Mouse (Mus musculus): ENCODE measurements around the gene Syngap1. TPM values are rescaled to one million over a fixed set of nuclear protein-coding genes. Genes with fewer than 3 reads are reported as not detected.

Gene Syngap1
- total and polyA plus RNA-seq, 2 experiments from 2014 or later, result 6.1 to 90.3 TPM

DNA sequence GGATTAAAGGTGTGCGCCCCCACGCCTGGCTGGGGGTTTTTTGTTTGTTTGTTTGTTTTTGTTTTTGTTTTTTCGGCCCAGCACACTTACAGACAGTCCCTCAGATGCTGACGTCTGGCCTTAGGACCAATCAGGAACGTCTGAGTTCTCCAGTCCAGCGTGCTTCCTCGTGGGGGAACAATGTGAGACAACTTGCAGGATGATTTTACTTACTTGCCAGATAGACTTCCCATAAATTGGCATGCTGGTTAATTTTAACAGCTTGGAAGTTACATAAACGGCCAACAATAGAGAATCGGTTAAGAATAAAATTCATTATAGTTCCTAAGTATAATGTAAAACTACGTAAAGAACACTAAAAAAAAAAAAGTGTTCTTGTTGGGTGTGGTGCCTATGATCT lies 70.1 kb downstream of the Syngap1 start:
- DNase-seq (ENCODE audit: low spot score) (no peak), ATAC-seq (ENCODE audit: low FRiP score) (no peak)
- 92% methylated on average over 10 of the region's 10 CpGs for whole genome bisulfite sequencing
- Histone ChIP-seq H3K9ac (replicated peaks; ENCODE audit: low read length, poor library complexity, severe bottlenecking) (no peak overlapping the region), H3K9me3 (ENCODE audit: low read length) (no peaks in the 10 kb centered on the region), H3K4me1 (ENCODE audit: insufficient read depth, low read length) (no peaks in the 10 kb centered on the region), H3K27ac (ENCODE audit: low read depth, low read length) (no peak overlapping the region), H3K36me3 (ENCODE audit: insufficient read depth, low read length) (no peaks in the 10 kb centered on the region), H3K4me3 (ENCODE audit: low read depth, low read length) (no peak overlapping the region), H3K27me3 (ENCODE audit: insufficient read depth, low read length) (no peaks in the 10 kb centered on the region), H3K4me2 (ENCODE audit: low read depth, low read length, poor library complexity, severe bottlenecking) (no peak overlapping the region)
- TF ChIP-seq CTCF (IDR thresholded peaks at IDR 0.05), result no peak

- ATAC-seq (ENCODE audit: low FRiP score), result no peak
- Histone ChIP-seq H3K4me2 (ENCODE audit: low read depth, low read length, poor library complexity, severe bottlenecking) (no peak overlapping the region), H3K9me3 (ENCODE audit: low read length) (no peaks in the 10 kb centered on the region), H3K4me1 (ENCODE audit: insufficient read depth, low read length) (no peaks in the 10 kb centered on the region), H3K27ac (ENCODE audit: low read depth, low read length) (no peak overlapping the region), H3K4me3 (ENCODE audit: low read depth, low read length) (no peak overlapping the region), H3K36me3 (ENCODE audit: insufficient read depth, low read length) (no peaks in the 10 kb centered on the region), H3K9ac (replicated peaks; ENCODE audit: low read length, poor library complexity, severe bottlenecking) (no peak overlapping the region), H3K27me3 (ENCODE audit: insufficient read depth, low read length) (no peaks in the 10 kb centered on the region)
- no peak for DNase-seq (ENCODE audit: low spot score)
- TF ChIP-seq CTCF (IDR thresholded peaks at IDR 0.05), result no peak
- 60% methylated on average over 14 of the region's 14 CpGs for WGBS
These were observed 71.1 kb downstream of the Syngap1 start for GRCm38 (mm10) chr17:27011998-27012672.

GRCm38 (mm10) chr17:27012909-27013308 lies 71.9 kb downstream of the Syngap1 start:
- no peak for TF ChIP-seq CTCF (IDR thresholded peaks at IDR 0.05)
- Histone ChIP-seq H3K4me2 (ENCODE audit: low read depth, low read length, poor library complexity, severe bottlenecking) (no peak overlapping the region), H3K4me3 (ENCODE audit: low read depth, low read length) (no peak overlapping the region), H3K27ac (ENCODE audit: low read depth, low read length) (no peak overlapping the region), H3K9ac (replicated peaks; ENCODE audit: low read length, poor library complexity, severe bottlenecking) (no peak overlapping the region), H3K27me3 (ENCODE audit: insufficient read depth, low read length) (no peaks in the 10 kb centered on the region), H3K4me1 (ENCODE audit: insufficient read depth, low read length) (no peaks in the 10 kb centered on the region), H3K36me3 (ENCODE audit: insufficient read depth, low read length) (no peaks in the 10 kb centered on the region), H3K9me3 (ENCODE audit: low read length) (no peaks in the 10 kb centered on the region)
- WGBS, result 43% methylated on average over 6 of the region's 6 CpGs
- no peak for DNase-seq (ENCODE audit: low spot score)
- no peak for ATAC-seq (ENCODE audit: low FRiP score)

DNA sequence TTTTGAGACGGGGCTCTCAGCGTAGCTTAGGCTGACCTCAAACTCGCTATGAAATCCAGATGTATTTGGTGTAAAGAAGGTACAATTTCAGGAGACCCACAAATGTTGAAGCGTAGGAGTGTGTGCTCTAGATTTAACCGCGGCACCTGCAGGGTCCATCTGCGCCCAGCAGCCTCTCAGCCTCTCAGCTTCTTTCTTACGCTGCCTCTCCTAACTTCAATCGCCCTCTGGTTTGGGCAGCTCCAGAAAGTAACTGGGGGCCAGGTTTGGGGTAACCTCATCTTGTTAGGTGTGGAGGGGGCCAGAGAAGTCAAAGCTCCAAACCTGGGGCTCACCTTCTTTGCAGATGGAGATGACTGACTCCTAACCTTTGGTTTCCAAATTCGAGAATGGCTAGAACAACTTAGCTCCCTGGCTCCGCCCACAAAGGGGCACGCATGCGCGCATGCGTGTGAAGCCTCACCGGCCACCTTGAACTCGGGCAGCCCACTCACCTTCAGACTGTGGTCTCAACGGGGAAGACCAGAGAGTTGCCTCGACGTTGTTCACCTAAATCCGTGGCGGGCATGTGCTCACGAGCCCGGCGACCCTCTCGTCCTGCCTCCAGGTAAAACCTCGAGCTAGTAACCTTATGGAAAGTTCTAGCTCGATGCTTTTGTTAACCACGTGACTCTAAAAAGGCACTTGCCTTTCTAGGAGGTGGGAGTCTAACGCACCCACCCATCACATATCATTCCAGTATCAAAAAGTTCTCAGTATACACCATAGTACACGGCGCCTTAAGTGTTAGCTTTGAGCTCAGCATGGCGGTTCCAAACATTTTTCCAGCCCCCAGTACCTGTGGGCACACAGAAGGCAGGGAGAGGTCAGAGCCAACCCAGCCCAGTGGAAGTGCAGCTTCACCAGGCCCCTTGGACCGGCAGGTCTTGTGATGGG lies 76.8 kb downstream of the Syngap1 start:
- no peak for TF ChIP-seq CTCF (IDR thresholded peaks at IDR 0.05)
- Histone ChIP-seq H3K9ac (replicated peaks; ENCODE audit: low read length, poor library complexity, severe bottlenecking) (peak overlapping the region; percentile 67), H3K27me3 (ENCODE audit: insufficient read depth, low read length) (no peaks in the 10 kb centered on the region), H3K9me3 (ENCODE audit: low read length) (no peaks in the 10 kb centered on the region), H3K27ac (ENCODE audit: low read depth, low read length) (peak overlapping the region; percentile 75), H3K4me2 (ENCODE audit: low read depth, low read length, poor library complexity, severe bottlenecking) (peak overlapping the region; percentile 68), H3K4me3 (ENCODE audit: low read depth, low read length) (peak overlapping the region; percentile 37), H3K36me3 (ENCODE audit: insufficient read depth, low read length) (peaks cover 21% of the 10 kb centered on the region), H3K4me1 (ENCODE audit: insufficient read depth, low read length) (peaks cover 3% of the 10 kb centered on the region)
- WGBS, result 6% methylated on average over 34 of the region's 34 CpGs
- ATAC-seq (ENCODE audit: low FRiP score) (peak; percentile 65), DNase-seq (ENCODE audit: low spot score) (peak; percentile 92)

DNA sequence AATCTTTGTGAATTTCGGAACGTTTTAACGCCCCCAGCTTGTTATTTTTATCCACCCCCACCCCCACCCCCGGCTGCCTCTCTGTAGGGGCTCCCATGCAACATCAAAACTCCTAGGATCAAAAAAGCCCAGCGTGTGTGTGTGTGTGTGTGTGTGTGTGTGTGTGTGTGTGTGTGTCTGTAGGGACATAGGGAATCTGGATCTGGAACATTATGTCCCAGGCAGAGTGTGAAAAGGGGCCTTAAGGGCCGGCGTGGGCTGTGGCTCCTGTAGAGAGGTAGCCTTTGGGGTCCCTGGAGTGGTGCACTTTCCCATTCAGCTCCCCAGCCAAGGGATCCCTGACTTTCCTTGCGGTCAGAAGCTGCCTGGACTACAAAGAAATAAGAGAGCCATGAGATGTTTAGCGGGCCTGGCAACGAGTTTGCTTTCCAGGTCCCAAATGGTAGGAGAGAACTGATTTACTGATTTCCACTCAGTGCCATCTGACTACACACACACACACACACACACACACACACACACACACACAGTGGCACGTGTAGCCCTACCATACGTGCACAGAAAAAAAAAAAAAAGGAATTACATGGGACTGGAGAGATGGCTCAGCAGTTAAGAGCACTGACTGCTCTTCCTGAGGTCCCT lies 77.6 kb downstream of the Syngap1 start:
- Histone ChIP-seq H3K4me3 (ENCODE audit: low read depth, low read length) (peak overlapping the region; percentile 37; the same call in 1 of the 2 replicates), H3K27me3 (ENCODE audit: insufficient read depth, low read length) (no peaks in the 10 kb centered on the region), H3K27ac (ENCODE audit: low read depth, low read length) (peak overlapping the region; percentile 75), H3K9me3 (ENCODE audit: low read length) (no peaks in the 10 kb centered on the region), H3K4me1 (ENCODE audit: insufficient read depth, low read length) (peaks cover 3% of the 10 kb centered on the region), H3K9ac (replicated peaks; ENCODE audit: low read length, poor library complexity, severe bottlenecking) (peak overlapping the region; percentile 67; the same call in 1 of the 2 replicates), H3K36me3 (ENCODE audit: insufficient read depth, low read length) (peaks cover 26% of the 10 kb centered on the region), H3K4me2 (ENCODE audit: low read depth, low read length, poor library complexity, severe bottlenecking) (peak overlapping the region; percentile 68)
- ATAC-seq (ENCODE audit: low FRiP score) (no peak), DNase-seq (ENCODE audit: low spot score) (peak; percentile 10)
- TF ChIP-seq CTCF (IDR thresholded peaks at IDR 0.05), result no peak
- WGBS, result 23% methylated on average over 12 of the region's 12 CpGs
